Mouse (Mus musculus) embryonic facial prominence, embryonic 15.5 days (tissue): ENCODE measurements around the gene Mr1. TPM values are rescaled to one million over a fixed set of nuclear protein-coding genes. Genes with fewer than 3 reads are reported as not detected.

Experiments
- ATAC-seq: fragments of 200-750 bp; cut with Nextera tagmentation; 2 replicates; pipeline ENCODE4 v1.8.0; 2017; ENCODE audit warnings: low read depth, moderate TSS enrichment; ENCODE audit not compliant: insufficient number of reproducible peaks, low FRiP score, low TSS enrichment
- H3K27ac ChIP-seq: fragments of 300-500 bp; sonication (generic); replicated peaks from 2 replicates; pipeline ENCODE4 v1.5.1; 2015; ENCODE audit warnings: mild to moderate bottlenecking, inconsistent platforms
- H3K27me3 ChIP-seq: fragments of 300-500 bp; sonication (generic); 2 replicates; pipeline ENCODE4 v1.6.1; 2015; ENCODE audit warnings: inconsistent platforms
- H3K36me3 ChIP-seq: fragments of 300-500 bp; sonication (generic); 2 replicates; pipeline ENCODE4 v1.6.1; 2015; ENCODE audit warnings: mild to moderate bottlenecking, inconsistent platforms
- H3K4me1 ChIP-seq: fragments of 300-500 bp; sonication (generic); 2 replicates; pipeline ENCODE4 v1.6.1; 2015; ENCODE audit warnings: inconsistent platforms
- H3K4me2 ChIP-seq: fragments of 300-500 bp; sonication (generic); replicated peaks from 2 replicates; pipeline ENCODE4 v1.6.1; 2015; ENCODE audit warnings: mild to moderate bottlenecking, inconsistent platforms
- H3K4me3 ChIP-seq: fragments of 300-500 bp; sonication (generic); replicated peaks from 2 replicates; pipeline ENCODE4 v1.5.1; 2015; ENCODE audit warnings: mild to moderate bottlenecking, inconsistent platforms
- H3K9ac ChIP-seq: fragments of 300-500 bp; sonication (generic); 2 replicates; pipeline ENCODE4 v1.6.1; 2015; ENCODE audit warnings: inconsistent platforms
- H3K9me3 ChIP-seq: fragments of 300-500 bp; sonication (generic); replicated peaks from 2 replicates; pipeline ENCODE4 v1.6.1; 2016; ENCODE audit warnings: inconsistent platforms
- WGBS: fragments of 180-500 bp; shearing (Covaris S2); methylation state at CpG from one replicate; pipeline ENCODE4 v1.1.7; 2015; 5-methylcytosine and 5-hydroxymethylcytosine counted together
- polyA plus RNA-seq: library from polyadenylated mRNA; unstranded; fragments of >200 nt; fragmentation: Nextera tagmentation; extraction: Ambion mirVana; gene quantifications from 2 replicates; pipeline ENCODE4 v1.2.1, GENCODE M21; 2015

The Mr1 gene
- polyA plus RNA-seq, 1 experiment from 2014 or later, result 11.3 TPM

DNA sequence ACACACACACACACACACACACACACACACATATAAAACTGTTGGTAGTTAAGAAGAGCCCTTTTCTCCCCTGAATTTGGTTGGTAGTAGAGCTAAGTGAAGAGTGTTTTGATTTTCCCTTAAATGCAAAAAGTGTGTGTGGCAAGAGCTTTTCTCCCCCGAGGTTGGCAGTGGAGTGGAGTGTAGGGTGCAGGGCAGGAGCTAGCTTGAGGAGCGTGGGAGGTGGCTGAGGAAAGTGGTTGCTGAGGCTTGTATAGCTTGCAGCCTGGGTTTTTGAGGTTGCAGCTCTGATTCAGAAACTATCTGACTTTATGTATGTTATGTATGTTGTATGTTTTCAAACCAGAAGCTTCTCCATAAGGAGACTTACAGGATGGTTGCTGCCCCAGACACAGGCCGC lies 20.8 kb upstream of the Mr1 start:
- no peaks in the 10 kb centered on the region for H3K36me3 ChIP-seq
- no peaks in the 10 kb centered on the region for H3K9me3 ChIP-seq
- ATAC-seq, result no peak
- no peaks in the 10 kb centered on the region for H3K27me3 ChIP-seq
- 71% methylated on average over 3 of the region's 3 CpGs for WGBS
- H3K9ac ChIP-seq, result no peak overlapping the region
- no peak overlapping the region for H3K27ac ChIP-seq
- peaks cover 8% of the 10 kb centered on the region for H3K4me1 ChIP-seq
- H3K4me3 ChIP-seq, result no peak overlapping the region
- H3K4me2 ChIP-seq, result no peak overlapping the region

DNA sequence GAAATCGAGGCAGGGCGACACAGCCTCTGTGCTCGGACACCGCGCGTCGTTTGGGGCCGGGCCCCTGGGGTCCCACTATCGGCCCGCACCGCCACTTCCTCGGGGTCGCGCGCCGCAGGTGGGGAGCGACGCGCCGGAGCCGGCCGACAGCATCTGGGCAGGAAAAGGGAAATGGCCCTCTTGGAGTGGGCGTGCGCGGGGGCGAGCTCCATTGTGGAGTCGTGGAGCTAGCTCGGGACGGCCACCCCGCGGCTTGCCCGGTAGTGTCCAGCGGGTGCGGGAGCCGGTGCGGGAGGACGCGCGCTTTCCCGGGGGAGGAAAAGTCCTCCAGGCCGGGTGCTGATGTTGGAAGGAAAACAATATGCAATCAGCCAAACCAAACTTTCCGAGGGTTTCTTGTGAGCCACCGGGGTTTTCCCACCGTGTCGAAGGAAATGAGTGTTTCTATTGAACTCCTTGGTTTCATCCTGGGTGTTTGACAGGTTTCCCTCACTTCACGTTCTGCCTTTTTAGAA lies 12.4 kb upstream of the Mr1 start:
- H3K9me3 ChIP-seq, result no peaks in the 10 kb centered on the region
- H3K36me3 ChIP-seq, result no peaks in the 10 kb centered on the region
- H3K27ac ChIP-seq, result peak overlapping the region; percentile 78
- peak overlapping the region; percentile 74 for H3K4me3 ChIP-seq
- ATAC-seq, result peak; percentile 43
- H3K4me2 ChIP-seq, result peak overlapping the region; percentile 72
- peaks cover 12% of the 10 kb centered on the region for H3K4me1 ChIP-seq
- no peaks in the 10 kb centered on the region for H3K27me3 ChIP-seq
- H3K9ac ChIP-seq, result peak overlapping the region; percentile 62
- under 1% methylated on average over 46 of the region's 46 CpGs for WGBS

DNA sequence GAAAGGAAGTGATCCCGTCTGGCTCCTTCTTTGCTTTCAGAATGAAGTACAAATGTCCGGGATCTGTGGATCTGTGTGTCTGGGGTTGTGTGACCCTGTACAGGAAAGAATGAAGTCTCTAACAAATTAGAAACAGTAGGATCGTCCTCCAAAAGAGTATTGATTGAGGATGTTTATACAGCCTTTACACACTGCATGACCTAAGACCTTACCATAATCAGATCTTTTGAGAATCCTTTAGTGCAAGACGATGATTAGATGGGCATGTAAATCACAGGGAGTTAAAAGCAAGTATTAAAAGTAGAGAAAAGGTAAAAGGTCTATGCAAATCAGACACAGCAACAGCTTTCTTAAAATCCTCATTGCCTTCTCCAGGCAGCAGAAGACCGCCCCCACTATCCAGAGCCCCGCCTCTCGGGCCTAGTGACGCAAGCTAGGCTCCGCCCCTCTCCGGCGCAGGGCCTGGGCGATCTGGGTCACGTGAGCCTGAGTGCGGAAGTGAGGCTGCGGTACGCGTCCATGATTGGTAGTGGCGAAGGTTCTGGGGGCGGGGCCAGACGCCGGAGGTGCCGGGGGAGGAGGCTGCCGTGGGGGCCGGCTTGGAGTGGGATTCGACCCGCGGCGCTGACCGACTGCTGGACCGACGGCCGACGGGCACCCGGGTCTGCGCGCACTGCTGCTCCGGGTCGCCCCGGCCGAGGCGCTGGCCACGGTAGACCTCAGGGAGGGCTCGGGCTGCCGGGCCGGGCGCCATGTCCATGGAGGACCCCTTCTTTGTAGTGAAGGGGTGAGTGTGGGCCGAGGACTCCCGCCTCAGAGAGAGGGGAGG lies 11.7 kb upstream of the Mr1 start, which contains the start of gene Stx6:
Gene Stx6 (plus strand): TSS at position 575 of the 829 bp plus-strand sequence.
- H3K4me1 ChIP-seq, result peaks cover 10% of the 10 kb centered on the region
- 1% methylated on average over 46 of the region's 48 CpGs for WGBS
- H3K36me3 ChIP-seq, result no peaks in the 10 kb centered on the region
- H3K9me3 ChIP-seq, result no peaks in the 10 kb centered on the region
- peak within 1 kb of the TSS; percentile 72 for H3K4me2 ChIP-seq
- peak; percentile 98 for ATAC-seq
- H3K9ac ChIP-seq, result peak within 1 kb of the TSS; percentile 62
- peak within 1 kb of the TSS; percentile 74 for H3K4me3 ChIP-seq
- H3K27me3 ChIP-seq, result no peaks in the 10 kb centered on the region
- H3K27ac ChIP-seq, result peak within 1 kb of the TSS; percentile 78

DNA sequence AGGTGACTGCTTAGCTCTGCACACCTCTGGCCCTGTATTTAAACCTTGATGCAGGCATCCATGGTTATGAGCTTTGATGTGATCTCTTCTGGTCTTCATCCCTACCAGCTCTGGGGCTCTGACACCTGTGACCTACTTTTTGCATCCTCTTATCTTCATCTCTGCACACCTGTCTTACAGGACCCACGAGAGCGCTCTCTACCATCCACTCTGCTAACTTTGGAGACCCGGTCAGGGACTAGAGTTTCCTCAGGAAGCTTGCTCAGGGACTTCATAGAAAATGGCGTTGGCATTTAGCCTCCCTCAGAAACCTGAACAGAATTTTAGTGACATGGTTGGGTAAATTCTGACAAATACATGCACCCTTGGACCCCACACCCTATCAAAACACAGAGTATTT lies 7.3 kb upstream of the Mr1 start:
- no peak for ATAC-seq
- 77% methylated on average over 4 of the region's 4 CpGs for WGBS
- Histone ChIP-seq H3K27ac (no peak overlapping the region), H3K4me1 (peaks cover 4% of the 10 kb centered on the region; the same call in 1 of the 2 replicates), H3K4me3 (no peak overlapping the region), H3K27me3 (no peaks in the 10 kb centered on the region), H3K9ac (no peak overlapping the region), H3K36me3 (no peaks in the 10 kb centered on the region), H3K9me3 (no peaks in the 10 kb centered on the region), H3K4me2 (no peak overlapping the region)

DNA sequence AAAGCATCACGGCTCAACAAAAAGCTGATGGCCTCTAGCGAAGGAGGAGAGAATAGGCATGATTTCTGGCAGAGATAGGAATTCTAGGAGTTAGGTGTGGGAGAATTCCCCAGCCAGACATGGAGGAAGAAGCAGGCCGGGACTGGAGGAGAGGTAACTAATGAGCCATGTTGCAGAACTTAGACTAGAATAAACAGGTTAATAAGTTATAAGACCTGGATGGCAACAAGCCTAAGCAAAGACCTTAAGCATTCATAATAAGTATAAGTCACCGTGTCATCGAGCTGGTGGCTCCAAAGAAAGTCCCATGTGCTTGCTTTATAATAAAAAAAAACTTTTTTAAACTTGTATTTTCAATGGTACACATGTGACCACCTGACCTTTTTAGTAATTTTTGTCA lies 4.2 kb upstream of the Mr1 start:
- Histone ChIP-seq H3K4me2 (no peak overlapping the region), H3K9ac (no peak overlapping the region), H3K36me3 (no peaks in the 10 kb centered on the region), H3K27ac (no peak overlapping the region), H3K4me3 (no peak overlapping the region), H3K9me3 (no peaks in the 10 kb centered on the region), H3K4me1 (peaks cover 9% of the 10 kb centered on the region), H3K27me3 (no peaks in the 10 kb centered on the region)
- WGBS, result 85% methylated on average over 5 of the region's 5 CpGs
- ATAC-seq, result no peak

DNA sequence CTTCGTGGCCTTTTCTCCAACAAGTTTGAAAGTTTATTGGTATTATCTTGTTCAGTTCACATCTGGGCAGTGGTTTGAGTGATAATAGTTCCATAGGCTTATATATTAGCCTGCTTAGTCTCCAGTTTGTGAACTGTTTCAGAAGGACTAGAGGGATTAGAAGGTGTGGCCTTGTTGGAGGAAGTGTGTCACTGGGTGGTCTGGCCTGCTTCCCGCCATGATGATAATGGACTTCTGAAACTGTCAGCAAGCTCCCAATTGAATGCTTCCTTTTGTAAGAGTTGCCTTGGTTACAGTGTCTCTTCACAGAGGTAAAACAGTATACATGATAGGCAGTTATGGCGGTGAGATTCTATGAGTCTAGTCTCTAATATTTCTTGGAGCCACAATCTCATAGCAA lies 2.8 kb upstream of the Mr1 start:
- WGBS, result 87% methylated on average over 3 of the region's 3 CpGs

DNA sequence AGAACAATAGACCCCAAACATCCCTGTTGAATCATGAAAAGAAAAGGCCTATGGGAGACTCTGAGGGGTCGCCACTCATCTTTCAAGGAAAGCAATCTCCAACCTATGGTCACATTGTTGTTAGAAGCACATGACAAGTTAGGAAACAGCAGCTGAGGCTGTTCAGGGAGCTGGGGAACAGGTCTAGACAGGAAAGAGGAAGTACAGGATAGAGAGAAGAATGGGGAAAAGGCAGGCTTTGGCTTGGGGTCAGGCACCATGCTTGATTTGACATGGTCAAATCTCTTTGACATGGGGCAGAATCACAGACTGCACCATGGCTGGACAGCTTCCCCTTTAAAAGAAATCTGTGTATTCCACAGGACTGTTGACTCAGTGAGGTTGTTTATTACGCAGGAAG lies 614 bp upstream of the Mr1 start:
- no peak overlapping the region for H3K9ac ChIP-seq
- H3K27me3 ChIP-seq, result no peaks in the 10 kb centered on the region
- H3K36me3 ChIP-seq, result no peaks in the 10 kb centered on the region
- H3K4me3 ChIP-seq, result no peak overlapping the region
- H3K27ac ChIP-seq, result peak overlapping the region; percentile 14; the same call in 1 of the 2 replicates
- no peak overlapping the region for H3K4me2 ChIP-seq
- ATAC-seq, result no peak
- H3K9me3 ChIP-seq, result no peaks in the 10 kb centered on the region
- H3K4me1 ChIP-seq, result peaks cover 15% of the 10 kb centered on the region
- WGBS, result 78% methylated on average over 2 of the region's 2 CpGs

More for the DNA sequence above, 2.8 kb upstream of the Mr1 start:
- H3K4me1 ChIP-seq, result peaks cover 15% of the 10 kb centered on the region
- H3K4me3 ChIP-seq, result no peak overlapping the region
- no peak overlapping the region for H3K27ac ChIP-seq
- no peaks in the 10 kb centered on the region for H3K9me3 ChIP-seq
- no peak overlapping the region for H3K4me2 ChIP-seq
- ATAC-seq, result no peak
- H3K36me3 ChIP-seq, result no peaks in the 10 kb centered on the region
- H3K9ac ChIP-seq, result no peak overlapping the region
- no peaks in the 10 kb centered on the region for H3K27me3 ChIP-seq

DNA sequence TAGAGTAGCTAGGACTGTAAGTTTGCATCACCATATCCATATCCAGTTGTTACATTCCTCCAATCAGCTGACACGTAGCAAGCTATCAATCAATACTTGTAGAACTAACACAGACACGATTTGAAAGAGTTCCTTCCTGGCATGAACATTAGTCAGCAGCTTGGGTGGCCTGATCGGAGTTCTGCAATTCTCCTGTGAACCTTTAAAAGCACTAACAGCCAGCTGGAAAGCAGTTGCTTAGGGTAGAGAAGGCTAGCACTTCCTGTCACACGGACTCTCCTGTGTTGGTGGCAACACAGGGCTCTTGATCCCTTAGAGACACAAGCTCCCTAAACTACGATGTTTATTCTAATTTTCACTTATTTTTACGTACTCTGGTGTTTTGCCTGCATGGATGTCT lies 994 bp downstream of the Mr1 start:
- peak overlapping the region; percentile 71; the same call in 1 of the 2 replicates for H3K27ac ChIP-seq
- H3K4me2 ChIP-seq, result peak overlapping the region; percentile 50
- ATAC-seq, result no peak

DNA sequence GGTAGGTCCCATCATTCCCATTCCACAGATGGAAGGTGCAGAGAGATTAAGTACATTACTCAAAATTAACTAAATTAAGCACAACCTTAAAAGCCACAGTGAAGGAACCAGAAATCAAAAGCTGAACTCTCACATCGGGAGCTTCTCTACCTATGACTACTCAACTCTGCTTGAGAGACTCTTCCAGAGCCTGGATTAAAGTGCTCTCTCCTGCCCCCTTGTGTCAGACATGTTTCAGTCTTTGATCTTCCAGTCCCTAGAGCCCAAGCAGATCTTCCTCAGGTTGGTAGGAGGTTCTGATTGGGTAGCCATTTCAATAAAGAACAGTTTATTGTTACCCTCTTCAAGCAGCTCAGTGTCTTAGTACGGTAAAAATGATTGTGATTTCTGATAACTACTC lies 6.5 kb downstream of the Mr1 start:
- H3K9me3 ChIP-seq, result no peaks in the 10 kb centered on the region
- H3K27ac ChIP-seq, result no peak overlapping the region
- WGBS, result 72% methylated on average over 2 of the region's 2 CpGs
- H3K27me3 ChIP-seq, result no peaks in the 10 kb centered on the region
- H3K4me2 ChIP-seq, result no peak overlapping the region
- 0 out of 2 replicates have a peak, but pooled peaks cover 8% of the 10 kb centered on the region for H3K36me3 ChIP-seq
- no peak overlapping the region for H3K9ac ChIP-seq
- H3K4me1 ChIP-seq, result peaks cover 5% of the 10 kb centered on the region; the same call in 1 of the 2 replicates
- no peak overlapping the region for H3K4me3 ChIP-seq
- ATAC-seq, result no peak

More for the DNA sequence above, 994 bp downstream of the Mr1 start:
- no peaks in the 10 kb centered on the region for H3K36me3 ChIP-seq
- 0 out of 2 replicates have a peak overlapping the region, but pooled peaks have one; percentile 26 for H3K9ac ChIP-seq
- no peaks in the 10 kb centered on the region for H3K9me3 ChIP-seq
- no peaks in the 10 kb centered on the region for H3K27me3 ChIP-seq
- peaks cover 15% of the 10 kb centered on the region for H3K4me1 ChIP-seq
- 38% methylated on average over 6 of the region's 6 CpGs for WGBS
- peak overlapping the region; percentile 52 for H3K4me3 ChIP-seq

DNA sequence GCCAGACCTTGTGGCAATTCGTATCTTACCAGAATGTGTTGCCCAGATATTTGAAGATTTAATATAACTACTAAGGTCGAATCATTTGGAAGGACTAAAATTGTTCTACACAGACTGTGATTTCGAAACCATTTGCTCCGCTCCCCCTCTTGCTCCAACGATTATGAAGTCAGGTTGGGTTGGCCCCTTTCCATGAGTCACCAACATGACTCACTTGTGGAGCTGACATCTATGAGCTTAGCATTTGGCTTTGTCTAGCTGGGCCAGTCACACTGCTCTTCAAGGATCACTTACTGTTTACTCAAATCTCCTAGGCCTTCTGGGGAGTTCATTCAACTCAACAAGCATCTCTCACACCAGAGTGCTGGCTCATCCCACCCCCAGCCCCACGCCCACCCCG lies 7.8 kb downstream of the Mr1 start:
- peaks cover 9% of the 10 kb centered on the region for H3K4me1 ChIP-seq
- no peak overlapping the region for H3K27ac ChIP-seq
- H3K4me2 ChIP-seq, result no peak overlapping the region
- no peaks in the 10 kb centered on the region for H3K27me3 ChIP-seq
- ATAC-seq, result no peak; the same call in 1 of the 2 replicates
- H3K36me3 ChIP-seq, result 0 out of 2 replicates have a peak, but pooled peaks cover 8% of the 10 kb centered on the region
- 67% methylated on average over 7 of the region's 7 CpGs for WGBS
- no peaks in the 10 kb centered on the region for H3K9me3 ChIP-seq
- no peak overlapping the region for H3K4me3 ChIP-seq
- no peak overlapping the region for H3K9ac ChIP-seq

DNA sequence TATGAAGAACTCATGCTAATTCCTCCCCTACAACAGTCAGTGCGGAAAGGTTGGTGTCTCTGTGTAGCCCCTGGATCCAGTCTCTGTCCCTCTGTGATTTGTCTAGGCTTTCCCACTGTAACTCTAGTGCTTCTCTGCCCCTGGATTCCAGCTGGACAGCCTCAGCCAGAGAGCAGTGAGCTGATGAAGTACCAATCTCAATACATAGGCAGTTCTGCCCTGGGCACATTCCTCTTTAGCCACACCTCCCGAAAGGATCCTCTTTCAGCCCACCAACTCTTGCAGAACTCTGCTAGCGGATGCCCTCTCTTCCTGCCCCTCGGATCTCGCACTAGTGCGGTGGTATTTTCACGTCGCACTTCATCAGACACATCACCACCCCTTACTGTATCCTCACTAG lies 11.7 kb downstream of the Mr1 start:
- H3K9me3 ChIP-seq, result no peaks in the 10 kb centered on the region
- H3K27ac ChIP-seq, result no peak overlapping the region
- WGBS, result 11% methylated on average over 8 of the region's 8 CpGs
- no peak overlapping the region for H3K9ac ChIP-seq
- no peak for ATAC-seq
- peaks cover 9% of the 10 kb centered on the region for H3K4me1 ChIP-seq
- no peaks in the 10 kb centered on the region for H3K27me3 ChIP-seq
- no peak overlapping the region for H3K4me3 ChIP-seq
- H3K36me3 ChIP-seq, result peaks cover 18% of the 10 kb centered on the region; the same call in 1 of the 2 replicates
- H3K4me2 ChIP-seq, result no peak overlapping the region
